Mouse (Mus musculus): ENCODE measurements around the gene Ctf2.
A peak's percentile ranks its signal among the peaks of the same experiment; 100 is the strongest.

Gene Ctf2

GRCm38 (mm10) chr7:127760478-127760877 is 28.5 kb upstream of the Ctf2 start:
- DNase-seq (ENCODE audit: extremely low read depth, low read depth) = no peak

- peak; percentile 77 for DNase-seq (ENCODE audit: extremely low read depth, low read depth)
These were observed 27.8 kb upstream of the Ctf2 start for GRCm38 (mm10) chr7:127759716-127760115.

- DNase-seq (ENCODE audit: extremely low read depth, low read depth) = no peak
These were observed 21.8 kb upstream of the Ctf2 start for GRCm38 (mm10) chr7:127753741-127754140.

GRCm38 (mm10) chr7:127753158-127753557 is 21.2 kb upstream of the Ctf2 start:
- DNase-seq (ENCODE audit: extremely low read depth, low read depth) = no peak

- DNase-seq (ENCODE audit: extremely low read depth, low read depth) = no peak
These were observed 20.1 kb upstream of the Ctf2 start for GRCm38 (mm10) chr7:127752069-127752468.

GRCm38 (mm10) chr7:127751619-127752018 is 19.7 kb upstream of the Ctf2 start:
- no peak for DNase-seq (ENCODE audit: extremely low read depth, low read depth)

- DNase-seq (ENCODE audit: extremely low read depth, low read depth) = no peak
These were observed 18.5 kb upstream of the Ctf2 start for GRCm38 (mm10) chr7:127750131-127751127.

GRCm38 (mm10) chr7:127748235-127748560 is 16.2 kb upstream of the Ctf2 start:
- no peak for DNase-seq (ENCODE audit: extremely low read depth, low read depth)

- no peak for DNase-seq (ENCODE audit: extremely low read depth, low read depth)
These were observed 15.7 kb upstream of the Ctf2 start for GRCm38 (mm10) chr7:127747559-127748234.

GRCm38 (mm10) chr7:127746494-127747491 is 14.8 kb upstream of the Ctf2 start:
- DNase-seq (ENCODE audit: extremely low read depth, low read depth) = no peak

GRCm38 (mm10) chr7:127745652-127746493 is 13.9 kb upstream of the Ctf2 start:
- DNase-seq (ENCODE audit: extremely low read depth, low read depth) = peak; percentile 90

GRCm38 (mm10) chr7:127745251-127745651 is 13.3 kb upstream of the Ctf2 start:
- DNase-seq (ENCODE audit: extremely low read depth, low read depth) = peak; percentile 96

GRCm38 (mm10) chr7:127744366-127745045 is 12.5 kb upstream of the Ctf2 start, which contains the start of gene Fbxl19:
TSS of gene Fbxl19 (plus strand) at chr7:127744543.
- peak; percentile 60 for DNase-seq (ENCODE audit: extremely low read depth, low read depth)

- no peak for DNase-seq (ENCODE audit: extremely low read depth, low read depth)
These were observed 1.8 kb downstream of the Ctf2 start for GRCm38 (mm10) chr7:127730170-127730569.

GRCm38 (mm10) chr7:127727898-127728297 is 4.1 kb downstream of the Ctf2 start:
- DNase-seq (ENCODE audit: extremely low read depth, low read depth) = no peak

GRCm38 (mm10) chr7:127725924-127726323 is 6.0 kb downstream of the Ctf2 start:
- DNase-seq (ENCODE audit: extremely low read depth, low read depth) = no peak

GRCm38 (mm10) chr7:127725490-127725889 is 6.5 kb downstream of the Ctf2 start:
- DNase-seq (ENCODE audit: extremely low read depth, low read depth) = no peak

GRCm38 (mm10) chr7:127719258-127719657 is 12.7 kb downstream of the Ctf2 start:
- DNase-seq (ENCODE audit: extremely low read depth, low read depth) = no peak

- no peak for DNase-seq (ENCODE audit: extremely low read depth, low read depth)
These were observed 13.6 kb downstream of the Ctf2 start for GRCm38 (mm10) chr7:127718339-127718738.

- no peak for DNase-seq (ENCODE audit: extremely low read depth, low read depth)
These were observed 15.0 kb downstream of the Ctf2 start for GRCm38 (mm10) chr7:127716992-127717391.
